Mouse (Mus musculus): ENCODE measurements around the gene Ptpn14. TPM values are rescaled to one million over a fixed set of nuclear protein-coding genes. Genes with fewer than 3 reads are reported as not detected.

Ptpn14 gene
- total RNA-seq, 1 experiment = 27.1 TPM

GRCm38 (mm10) chr1:189888749-189889148 is 160.7 kb downstream of the Ptpn14 start:
- TF ChIP-seq ZNF384 (IDR thresholded peaks at IDR 0.05; ENCODE audit: low read depth, low read length) (no peak), CHD2 (IDR thresholded peaks at IDR 0.05; ENCODE audit: low read depth, low read length) (no peak), HCFC1 (IDR thresholded peaks at IDR 0.05; ENCODE audit: borderline replicate concordance, insufficient read depth, low read length) (no peak), ZC3H11A (IDR thresholded peaks at IDR 0.05; ENCODE audit: borderline replicate concordance, low read depth, low read length) (no peak), MAFK (IDR thresholded peaks at IDR 0.05; ENCODE audit: insufficient read depth, low read depth, low read length) (no peak)
- no peak overlapping the region for H3K27ac ChIP-seq (ENCODE audit: insufficient read depth, low read depth, low read length, poor library complexity, severe bottlenecking)
- peaks cover 5% of the 10 kb centered on the region; the same call in 1 of the 2 replicates for H3K36me3 ChIP-seq (ENCODE audit: control insufficient read depth, insufficient read depth, low read length, poor library complexity, severe bottlenecking)
- H3K4me3 ChIP-seq (ENCODE audit: insufficient read depth in 1 of 2, low read depth in 1 of 2, low read length in 2 of 2, poor library complexity in 1 of 2, severe bottlenecking in 1 of 2) = no peak overlapping the region
- H3K9ac ChIP-seq (ENCODE audit: insufficient read depth, low read depth, low read length, poor library complexity, severe bottlenecking) = no peak overlapping the region
- H3K9me3 ChIP-seq (ENCODE audit: control insufficient read depth, insufficient read depth, low read depth, low read length) = no peaks in the 10 kb centered on the region
- DNase-seq (ENCODE audit: low read depth, low spot score) = no peak
- H3K4me1 ChIP-seq (ENCODE audit: control insufficient read depth in 2 of 2, insufficient read depth in 2 of 2, low read length in 2 of 2, poor library complexity in 1 of 2) = peaks cover 0 to 10% of the 10 kb centered on the region in 2 experiments; a peak in 2 of 4 replicates
- in situ Hi-C loops (cut with MboI; ENCODE audit: low sequenced_read_pairs in 2 of 2, unreplicated experiment in 2 of 2) = loop anchor here in 1 of 2 experiments (5.0 to 10.0 kb wide), 2 partner anchors 39 to 86 kb away; no protein-coding TSS in a partner anchor

GRCm38 (mm10) chr1:189894191-189894590 is 166.1 kb downstream of the Ptpn14 start:
- Histone ChIP-seq H3K9me3 (ENCODE audit: control insufficient read depth, insufficient read depth, low read depth, low read length) (no peaks in the 10 kb centered on the region), H3K27ac (ENCODE audit: insufficient read depth, low read depth, low read length, poor library complexity, severe bottlenecking) (no peak overlapping the region), H3K36me3 (ENCODE audit: control insufficient read depth, insufficient read depth, low read length, poor library complexity, severe bottlenecking) (peaks cover 25% of the 10 kb centered on the region)

GRCm38 (mm10) chr1:189897861-189898260 is 169.8 kb downstream of the Ptpn14 start:
- in situ Hi-C loops (cut with MboI; ENCODE audit: low sequenced_read_pairs in 2 of 2, unreplicated experiment in 2 of 2) = no loop called here
- Histone ChIP-seq H3K36me3 (ENCODE audit: control insufficient read depth, insufficient read depth, low read length, poor library complexity, severe bottlenecking) (peaks cover 22% of the 10 kb centered on the region), H3K4me1 (ENCODE audit: control insufficient read depth in 2 of 2, insufficient read depth in 2 of 2, low read length in 2 of 2, poor library complexity in 1 of 2) (no peaks in the 10 kb centered on the region), H3K27ac (ENCODE audit: insufficient read depth, low read depth, low read length, poor library complexity, severe bottlenecking) (no peak overlapping the region), H3K4me3 (ENCODE audit: insufficient read depth in 1 of 2, low read depth in 1 of 2, low read length in 2 of 2, poor library complexity in 1 of 2, severe bottlenecking in 1 of 2) (no peak overlapping the region), H3K9ac (ENCODE audit: insufficient read depth, low read depth, low read length, poor library complexity, severe bottlenecking) (no peak overlapping the region), H3K9me3 (ENCODE audit: control insufficient read depth, insufficient read depth, low read depth, low read length) (no peaks in the 10 kb centered on the region)
- TF ChIP-seq CHD2 (IDR thresholded peaks at IDR 0.05; ENCODE audit: low read depth, low read length) = no peak
- TF ChIP-seq HCFC1 (IDR thresholded peaks at IDR 0.05; ENCODE audit: borderline replicate concordance, insufficient read depth, low read length) = no peak
- no peak for TF ChIP-seq ZC3H11A (IDR thresholded peaks at IDR 0.05; ENCODE audit: borderline replicate concordance, low read depth, low read length)
- TF ChIP-seq MAFK (IDR thresholded peaks at IDR 0.05; ENCODE audit: insufficient read depth, low read depth, low read length) = no peak
- no peak for TF ChIP-seq ZNF384 (IDR thresholded peaks at IDR 0.05; ENCODE audit: low read depth, low read length)
- DNase-seq (ENCODE audit: low read depth, low spot score) = no peak

More at GRCm38 (mm10) chr1:189894191-189894590, 166.1 kb downstream of the Ptpn14 start:
- no peak overlapping the region for H3K4me3 ChIP-seq (ENCODE audit: insufficient read depth in 1 of 2, low read depth in 1 of 2, low read length in 2 of 2, poor library complexity in 1 of 2, severe bottlenecking in 1 of 2)
- in situ Hi-C loops (cut with MboI; ENCODE audit: low sequenced_read_pairs in 2 of 2, unreplicated experiment in 2 of 2) = no loop called here
- no peak for DNase-seq (ENCODE audit: low read depth, low spot score)
- TF ChIP-seq HCFC1 (IDR thresholded peaks at IDR 0.05; ENCODE audit: borderline replicate concordance, insufficient read depth, low read length) (no peak), ZNF384 (IDR thresholded peaks at IDR 0.05; ENCODE audit: low read depth, low read length) (no peak), MAFK (IDR thresholded peaks at IDR 0.05; ENCODE audit: insufficient read depth, low read depth, low read length) (no peak), ZC3H11A (IDR thresholded peaks at IDR 0.05; ENCODE audit: borderline replicate concordance, low read depth, low read length) (no peak), CHD2 (IDR thresholded peaks at IDR 0.05; ENCODE audit: low read depth, low read length) (no peak)
- peaks cover 0 to 3% of the 10 kb centered on the region in 2 experiments; a peak in 2 of 4 replicates for H3K4me1 ChIP-seq (ENCODE audit: control insufficient read depth in 2 of 2, insufficient read depth in 2 of 2, low read length in 2 of 2, poor library complexity in 1 of 2)
- no peak overlapping the region for H3K9ac ChIP-seq (ENCODE audit: insufficient read depth, low read depth, low read length, poor library complexity, severe bottlenecking)

GRCm38 (mm10) chr1:189898708-189899107 is 170.6 kb downstream of the Ptpn14 start:
- H3K36me3 ChIP-seq (ENCODE audit: control insufficient read depth, insufficient read depth, low read length, poor library complexity, severe bottlenecking) = peaks cover 19% of the 10 kb centered on the region

More at GRCm38 (mm10) chr1:189898708-189899107, 170.6 kb downstream of the Ptpn14 start:
- in situ Hi-C loops (cut with MboI; ENCODE audit: low sequenced_read_pairs in 2 of 2, unreplicated experiment in 2 of 2) = no loop called here
- Histone ChIP-seq H3K27ac (ENCODE audit: insufficient read depth, low read depth, low read length, poor library complexity, severe bottlenecking) (no peak overlapping the region), H3K9me3 (ENCODE audit: control insufficient read depth, insufficient read depth, low read depth, low read length) (no peaks in the 10 kb centered on the region), H3K9ac (ENCODE audit: insufficient read depth, low read depth, low read length, poor library complexity, severe bottlenecking) (no peak overlapping the region), H3K4me1 (ENCODE audit: control insufficient read depth in 2 of 2, insufficient read depth in 2 of 2, low read length in 2 of 2, poor library complexity in 1 of 2) (no peaks in the 10 kb centered on the region), H3K4me3 (ENCODE audit: insufficient read depth in 1 of 2, low read depth in 1 of 2, low read length in 2 of 2, poor library complexity in 1 of 2, severe bottlenecking in 1 of 2) (no peak overlapping the region)
- TF ChIP-seq ZNF384 (IDR thresholded peaks at IDR 0.05; ENCODE audit: low read depth, low read length) = no peak
- no peak for TF ChIP-seq MAFK (IDR thresholded peaks at IDR 0.05; ENCODE audit: insufficient read depth, low read depth, low read length)
- TF ChIP-seq HCFC1 (IDR thresholded peaks at IDR 0.05; ENCODE audit: borderline replicate concordance, insufficient read depth, low read length) = no peak
- no peak for TF ChIP-seq CHD2 (IDR thresholded peaks at IDR 0.05; ENCODE audit: low read depth, low read length)
- no peak for TF ChIP-seq ZC3H11A (IDR thresholded peaks at IDR 0.05; ENCODE audit: borderline replicate concordance, low read depth, low read length)
- no peak for DNase-seq (ENCODE audit: low read depth, low spot score)
